9 mouse cellular contexts compared by ENCODE assay signal in genomic region chr14:76761274-76761673, GRCm38 (mm10).
"Had no signal": no experiment of that assay in that cellular context is flagged by ENCODE, and none has a peak within 500 bp of the region (broad histone marks: within the 10 kb centered on the region; RNA-seq: fewer than 3 reads in every experiment).

No protein-coding gene starts in this region.

- H3K4me2 ChIP-seq: liver, embryonic 13.5 days; midbrain, embryonic 11.5 days had no signal

- DNase-seq: kidney, postnatal 25 days; liver, embryonic 13.5 days; lung, adult 2 months; lung, postnatal 14 days; lung, postnatal 4 days; midbrain, embryonic 14.5 days; thymus, postnatal 25 days had no signal

- H3K27ac ChIP-seq: kidney, postnatal 0 days; liver, embryonic 13.5 days had no signal

- H3K9ac ChIP-seq: liver, embryonic 13.5 days had no signal

- H3K27me3 ChIP-seq: liver, embryonic 13.5 days had no signal

- H3K9me3 ChIP-seq: liver, embryonic 13.5 days had no signal

- H3K4me3 ChIP-seq: liver, embryonic 13.5 days had no signal

- H3K36me3 ChIP-seq: liver, embryonic 13.5 days had no signal
